Mouse (Mus musculus): ENCODE measurements around the gene Spaca9. TPM values are rescaled to one million over a fixed set of nuclear protein-coding genes. Genes with fewer than 3 reads are reported as not detected.

Spaca9 gene
- total RNA-seq (2015; ENCODE audit: low replicate concordance) (not detected in 2 replicates), total RNA-seq (2017; ENCODE audit: low replicate concordance) (not detected in 2 replicates)

GRCm38 (mm10) chr2:28699361-28700335, at the start of gene Spaca9, which contains the start of gene Ak8:
Gene Spaca9 (minus strand): TSS chr2:28699727.
Gene Ak8 (plus strand): TSS chr2:28700164.
- no peak for ATAC-seq (replicated peaks; ENCODE audit: low FRiP score, poor library complexity, severe bottlenecking)

- no peak for ATAC-seq (replicated peaks; ENCODE audit: low FRiP score, poor library complexity, severe bottlenecking)
Observed at GRCm38 (mm10) chr2:28747705-28748104, 48.2 kb upstream of the Spaca9 start.

GRCm38 (mm10) chr2:28746682-28747332, 47.3 kb upstream of the Spaca9 start:
- ATAC-seq (replicated peaks; ENCODE audit: low FRiP score, poor library complexity, severe bottlenecking) = no peak

- ATAC-seq (replicated peaks; ENCODE audit: low FRiP score, poor library complexity, severe bottlenecking) = no peak
Observed at GRCm38 (mm10) chr2:28742701-28743100, 43.2 kb upstream of the Spaca9 start.

GRCm38 (mm10) chr2:28740159-28740558, 40.6 kb upstream of the Spaca9 start:
- no peak for ATAC-seq (replicated peaks; ENCODE audit: low FRiP score, poor library complexity, severe bottlenecking)

GRCm38 (mm10) chr2:28737112-28737511, 37.6 kb upstream of the Spaca9 start:
- ATAC-seq (replicated peaks; ENCODE audit: low FRiP score, poor library complexity, severe bottlenecking) = no peak

GRCm38 (mm10) chr2:28730676-28731075, 31.1 kb upstream of the Spaca9 start:
- no peak for ATAC-seq (replicated peaks; ENCODE audit: low FRiP score, poor library complexity, severe bottlenecking)

GRCm38 (mm10) chr2:28727786-28728404, 28.4 kb upstream of the Spaca9 start:
- no peak for ATAC-seq (replicated peaks; ENCODE audit: low FRiP score, poor library complexity, severe bottlenecking)

GRCm38 (mm10) chr2:28723912-28724311, 24.4 kb upstream of the Spaca9 start:
- no peak for ATAC-seq (replicated peaks; ENCODE audit: low FRiP score, poor library complexity, severe bottlenecking)

GRCm38 (mm10) chr2:28722419-28722818, 22.9 kb upstream of the Spaca9 start:
- ATAC-seq (replicated peaks; ENCODE audit: low FRiP score, poor library complexity, severe bottlenecking) = no peak

GRCm38 (mm10) chr2:28713036-28713435, 13.5 kb upstream of the Spaca9 start:
- no peak for ATAC-seq (replicated peaks; ENCODE audit: low FRiP score, poor library complexity, severe bottlenecking)

GRCm38 (mm10) chr2:28706787-28707186, 7.3 kb upstream of the Spaca9 start:
- ATAC-seq (replicated peaks; ENCODE audit: low FRiP score, poor library complexity, severe bottlenecking) = no peak

GRCm38 (mm10) chr2:28706106-28706636, 6.6 kb upstream of the Spaca9 start:
- no peak for ATAC-seq (replicated peaks; ENCODE audit: low FRiP score, poor library complexity, severe bottlenecking)

GRCm38 (mm10) chr2:28701646-28702262, 2.2 kb upstream of the Spaca9 start:
- ATAC-seq (replicated peaks; ENCODE audit: low FRiP score, poor library complexity, severe bottlenecking) = peak; percentile 36; the same call in 1 of the 2 replicates

GRCm38 (mm10) chr2:28698566-28698965, 961 bp downstream of the Spaca9 start:
- ATAC-seq (replicated peaks; ENCODE audit: low FRiP score, poor library complexity, severe bottlenecking) = no peak

- ATAC-seq (replicated peaks; ENCODE audit: low FRiP score, poor library complexity, severe bottlenecking) = no peak
Observed at GRCm38 (mm10) chr2:28692692-28693091, 6.8 kb downstream of the Spaca9 start.

- ATAC-seq (replicated peaks; ENCODE audit: low FRiP score, poor library complexity, severe bottlenecking) = no peak
Observed at GRCm38 (mm10) chr2:28688431-28688830, 11.1 kb downstream of the Spaca9 start.

- ATAC-seq (replicated peaks; ENCODE audit: low FRiP score, poor library complexity, severe bottlenecking) = no peak
Observed at GRCm38 (mm10) chr2:28685895-28686294, 13.6 kb downstream of the Spaca9 start.

- ATAC-seq (replicated peaks; ENCODE audit: low FRiP score, poor library complexity, severe bottlenecking) = no peak
Observed at GRCm38 (mm10) chr2:28681718-28682117, 17.8 kb downstream of the Spaca9 start.

- no peak for ATAC-seq (replicated peaks; ENCODE audit: low FRiP score, poor library complexity, severe bottlenecking)
Observed at GRCm38 (mm10) chr2:28680710-28681109, 18.8 kb downstream of the Spaca9 start.

Measured in erythroid progenitor cell, adult 5-6 weeks (primary cell).